Mouse (Mus musculus): ENCODE results near the gene Atp8b4.

- TF ChIP-seq CTCF (IDR thresholded peaks at IDR 0.05; ENCODE audit: insufficient read depth, low read depth, low read length) (no peak), POLR2A (IDR thresholded peaks at IDR 0.05; ENCODE audit: insufficient read depth, low read depth, low read length) (no peak)
Observed at GRCm38 (mm10) chr2:126369815-126370214, 130.7 kb downstream of the Atp8b4 start.
